Mouse (Mus musculus) gastrocnemius, postnatal 4 days (tissue): Measurements from ENCODE around the gene Nanog. TPM values are rescaled to one million over a fixed set of nuclear protein-coding genes. Genes with fewer than 3 reads are reported as not detected.

ENCODE experiments used
- DNase-seq, 2 experiments: peaks; one replicate each; pipeline ENCODE4 v3.0.0; 2021 to 2022; ENCODE audit warnings: low spot score in 2 of 2, mixed read lengths in 2 of 2
- total RNA-seq, 2 experiments: library from RNA; stranded (reverse); gene quantifications; 2 replicates each; pipeline ENCODE4 v1.2.3; 2021

Nanog gene
- total RNA-seq, 2 experiments from 2014 or later, result not detected

DNA sequence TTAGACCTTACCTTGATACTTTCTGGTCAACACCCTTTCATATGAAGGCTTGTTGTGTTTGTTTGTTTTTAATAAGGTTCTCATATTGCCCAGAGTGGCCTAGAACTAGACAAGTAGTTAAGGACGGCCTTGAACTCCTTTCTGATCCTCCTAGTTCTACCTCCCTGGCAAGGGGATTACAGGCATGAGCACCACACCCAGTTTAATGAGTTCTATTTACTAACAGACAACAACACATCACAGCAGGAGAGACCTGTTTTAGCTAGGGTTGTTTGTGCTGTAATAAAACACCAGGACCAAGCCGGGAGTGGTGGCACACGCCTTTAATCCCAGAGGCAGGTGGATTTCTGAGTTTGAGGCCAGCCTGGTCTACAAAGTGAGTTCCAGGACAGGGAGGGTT, 55.2 kb downstream of the Nanog start:
- DNase-seq, result no peak

DNA sequence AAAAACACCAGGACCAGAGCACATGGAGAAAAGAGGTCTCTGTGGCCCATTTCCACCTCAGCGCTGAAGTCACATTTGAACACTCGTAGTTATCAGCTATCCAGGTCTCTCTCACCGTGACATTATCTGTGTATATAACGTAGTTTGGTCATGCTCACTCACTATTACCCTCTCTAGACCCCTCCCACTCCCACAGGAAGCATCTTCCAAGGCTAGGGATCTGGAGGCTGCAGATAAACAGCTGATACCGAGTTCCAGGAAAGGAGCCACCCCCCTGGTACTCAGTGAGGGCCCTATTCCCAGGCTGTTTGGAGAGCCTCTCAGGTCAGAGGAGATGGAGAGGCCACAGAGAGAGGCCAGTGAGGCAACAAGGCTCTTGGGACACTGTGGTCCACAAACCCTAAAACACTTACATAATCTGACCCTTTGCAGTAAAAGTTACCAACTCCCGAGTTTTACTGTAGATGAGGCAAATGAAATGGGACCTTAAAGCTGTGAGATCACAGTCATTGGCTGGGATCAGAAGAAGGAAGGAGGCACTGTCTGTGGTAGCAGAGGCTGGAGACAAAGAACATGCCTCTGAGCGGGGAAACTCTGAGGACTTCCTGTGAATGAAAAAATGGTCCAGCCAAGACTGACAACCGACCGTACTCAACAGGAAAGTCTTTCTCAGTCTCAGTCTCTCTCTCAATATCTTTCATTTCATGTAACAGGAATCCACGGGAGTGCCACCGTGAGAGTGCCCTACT, 55.8 kb downstream of the Nanog start:
- no peak for DNase-seq

DNA sequence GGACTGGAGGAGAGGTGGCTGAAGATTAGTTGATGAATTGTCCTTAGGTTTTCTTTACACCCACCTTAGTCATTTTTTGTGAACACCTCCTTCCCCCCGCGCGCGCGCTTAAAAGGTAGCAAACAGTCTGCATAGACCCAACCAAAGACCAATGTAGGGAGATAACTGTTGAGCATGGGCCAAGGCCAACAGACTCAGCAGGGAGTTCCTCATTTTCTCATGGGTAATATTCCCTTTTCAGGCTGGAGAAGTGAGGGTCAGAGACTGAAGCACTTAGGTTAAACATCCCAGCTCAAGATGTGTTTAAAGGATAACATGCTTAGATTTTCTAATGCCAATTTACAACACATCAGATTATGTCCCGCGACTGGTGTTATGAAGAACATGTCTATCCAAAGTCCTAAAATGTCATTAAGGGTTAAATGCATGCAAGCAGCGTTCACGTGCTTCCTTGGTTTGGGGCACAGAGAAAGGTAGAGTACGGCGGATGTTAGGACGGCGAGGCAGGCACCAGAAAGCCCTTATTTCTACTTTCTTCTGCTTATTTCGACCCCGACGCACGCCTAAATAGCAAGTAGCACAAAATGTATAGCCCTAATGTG, 56.7 kb downstream of the Nanog start:
- DNase-seq, result no peak

Other genes starting within 250 kb of the Nanog start
- 1 to 10 TPM; 2.1 to 2.9 TPM for gene Rimklb, start 208.7 kb upstream of the Nanog start, total RNA-seq
- 100 to 1,000 TPM; 226 to 237 TPM for gene Mfap5, start 201.6 kb upstream of the Nanog start, total RNA-seq
- not detected for gene Aicda, start 153.7 kb upstream of the Nanog start, total RNA-seq
- 1 to 10 TPM; 3.1 to 4.6 TPM for gene Apobec1, start 105.0 kb upstream of the Nanog start, total RNA-seq
- gene Gdf3, start 97.4 kb upstream of the Nanog start, total RNA-seq, result not detected
- gene Dppa3, start 81.1 kb upstream of the Nanog start, total RNA-seq, result not detected
- gene Slc2a3, start 94.2 kb downstream of the Nanog start, total RNA-seq, result 1 to 10 TPM; 2.7 to 4.8 TPM
- 10 to 100 TPM; 22.4 to 25.4 TPM for gene Foxj2, start 112.4 kb downstream of the Nanog start, total RNA-seq
- gene C3ar1, start 148.7 kb downstream of the Nanog start, total RNA-seq, result 1 to 10 TPM; 4.7 TPM
- gene Necap1, start 167.0 kb downstream of the Nanog start, total RNA-seq, result 10 to 100 TPM; 33.2 to 35.4 TPM
- gene Clec4a1, start 214.4 kb downstream of the Nanog start, total RNA-seq, result 1 to 10 TPM; 4.7 to 5.4 TPM
- gene Clec4a3, start 245.0 kb downstream of the Nanog start, total RNA-seq, result 1 to 10 TPM; 2.9 TPM